Mouse (Mus musculus): ENCODE data around the gene Tspan31.
A peak's percentile ranks its signal among the peaks of the same experiment; 100 is the strongest.

Gene Tspan31

GRCm38 (mm10) chr10:127070190-127071121 is at the start of gene Tspan31:
Tspan31 (minus strand) TSS chr10:127070264.
- peak; percentile 95 to 96 for DNase-seq (ENCODE audit: low spot score in 2 of 2)

GRCm38 (mm10) chr10:127119229-127119628 is 49.2 kb upstream of the Tspan31 start:
- no peak for DNase-seq (ENCODE audit: low spot score in 2 of 2)

- no peak for DNase-seq (ENCODE audit: low spot score in 2 of 2)
Observed at GRCm38 (mm10) chr10:127118470-127118869, 48.4 kb upstream of the Tspan31 start.

GRCm38 (mm10) chr10:127115068-127115467 is 45.0 kb upstream of the Tspan31 start:
- no peak for DNase-seq (ENCODE audit: low spot score in 2 of 2)

DNA sequence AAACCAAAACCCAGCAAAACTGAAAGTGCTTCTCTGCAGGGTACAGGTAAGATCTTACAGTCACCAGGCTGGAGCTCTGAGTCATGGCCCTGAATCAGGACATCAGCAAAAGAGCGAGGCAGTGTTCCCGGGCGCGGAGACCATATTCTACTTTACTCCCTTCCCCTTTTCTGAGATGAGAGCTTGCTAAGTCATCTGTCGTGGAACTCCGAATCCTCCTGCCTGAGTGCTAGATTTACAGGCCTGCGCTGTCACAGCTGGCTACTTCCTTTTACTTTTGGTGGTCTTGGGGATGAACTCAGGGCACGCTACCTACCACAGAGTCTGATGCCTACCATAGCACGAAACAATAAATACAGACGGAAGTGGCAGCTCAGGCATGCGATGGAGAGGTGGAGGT is 44.3 kb upstream of the Tspan31 start:
- DNase-seq (ENCODE audit: low spot score in 2 of 2), result no peak

DNA sequence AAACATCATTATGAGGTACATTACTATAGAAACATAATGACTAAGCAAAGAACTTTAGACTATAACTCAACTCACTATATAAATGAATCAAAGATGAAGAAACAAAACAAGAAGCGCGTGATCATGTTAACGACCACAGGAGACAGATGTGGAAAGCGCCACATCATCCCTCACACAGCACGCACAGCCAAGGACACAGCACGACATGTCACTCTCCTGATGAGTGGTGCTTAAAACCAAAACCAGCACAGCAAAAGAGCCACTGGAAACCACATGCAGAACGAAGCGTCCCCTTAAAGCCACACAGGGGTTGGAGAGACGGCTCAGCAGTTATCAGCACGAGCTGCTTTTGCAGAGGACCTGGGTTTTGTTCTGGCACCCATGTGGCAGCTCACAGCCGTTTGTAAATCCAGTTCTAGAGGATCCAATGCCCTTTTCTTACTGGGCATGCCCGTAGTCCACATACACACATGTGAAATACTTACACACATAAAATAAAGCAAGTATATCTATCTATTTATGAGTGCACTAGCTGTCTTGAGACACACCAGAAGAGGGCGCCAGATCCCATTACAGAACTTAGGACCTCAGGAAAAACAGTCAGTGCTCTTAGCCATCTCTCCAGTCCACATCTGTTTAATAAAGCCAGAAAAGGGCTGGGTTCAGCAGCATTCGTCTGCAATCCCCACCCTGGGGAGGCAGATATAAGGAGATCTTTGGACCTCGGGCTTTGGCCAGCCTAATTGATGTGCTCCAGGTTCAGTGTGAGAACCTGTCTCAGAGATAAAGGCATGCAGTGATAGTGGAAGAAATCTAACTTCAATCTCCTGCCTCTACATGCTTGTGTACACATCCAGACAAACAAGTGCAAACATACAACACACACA is 41.2 kb upstream of the Tspan31 start:
- DNase-seq (ENCODE audit: low spot score in 2 of 2), result no peak

DNA sequence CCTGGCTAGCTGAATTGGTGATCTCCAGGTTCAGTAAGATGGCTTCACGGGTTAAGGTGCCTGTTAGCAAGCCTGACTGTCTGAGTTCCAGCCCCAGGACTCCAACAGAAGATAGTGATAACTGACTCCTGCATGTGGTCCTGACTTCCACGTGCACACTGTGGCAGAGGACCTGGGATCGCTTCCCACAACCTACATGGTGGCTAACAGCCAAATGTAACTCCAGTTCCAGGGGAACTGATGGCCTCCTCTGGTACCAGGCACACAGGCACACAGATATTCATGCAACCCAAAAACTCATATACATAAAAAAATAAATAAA is 38.2 kb upstream of the Tspan31 start:
- no peak for DNase-seq (ENCODE audit: low spot score in 2 of 2)

- DNase-seq (ENCODE audit: low spot score in 2 of 2), result no peak
Observed at GRCm38 (mm10) chr10:127107563-127108261, 37.6 kb upstream of the Tspan31 start.

DNA sequence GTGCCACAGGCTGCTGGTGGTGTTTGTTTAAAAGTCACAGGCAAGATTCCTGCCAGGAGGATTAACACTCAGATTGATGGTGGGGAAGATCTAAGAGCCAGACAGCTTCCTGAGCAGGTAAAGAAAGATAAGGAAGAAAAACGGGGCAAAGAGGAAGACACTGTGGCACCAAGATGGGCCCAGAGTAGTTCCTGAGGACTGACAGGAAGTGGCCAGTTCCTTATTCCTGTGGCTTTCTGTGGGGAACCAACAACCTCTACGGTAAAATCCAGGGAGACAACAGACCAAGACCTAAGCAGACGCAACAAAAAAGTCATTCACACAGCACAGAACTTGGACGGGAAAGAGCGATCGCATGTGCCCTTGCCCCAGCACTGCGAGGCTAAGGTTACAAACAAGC is 33.6 kb upstream of the Tspan31 start:
- DNase-seq (ENCODE audit: low spot score in 2 of 2), result no peak

DNA sequence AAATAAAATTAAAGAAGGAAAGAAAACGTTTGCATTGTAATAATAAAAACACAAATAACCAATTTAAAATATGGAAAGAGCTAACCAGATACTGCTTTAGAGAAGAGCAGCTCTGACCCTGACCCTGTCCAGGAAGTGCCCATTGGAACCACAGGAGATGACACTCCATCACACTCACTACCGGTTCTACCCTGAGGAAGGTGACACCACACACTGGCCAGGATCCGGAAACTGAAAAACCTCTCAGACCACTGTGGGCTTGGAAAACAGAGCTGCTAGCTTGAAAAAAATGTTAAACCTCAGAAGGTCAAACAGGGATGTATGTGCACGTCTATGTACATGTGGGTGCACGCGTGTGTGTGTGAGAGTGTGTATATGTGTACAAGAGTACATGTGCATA is 31.1 kb upstream of the Tspan31 start:
- no peak for DNase-seq (ENCODE audit: low spot score in 2 of 2)

- no peak for DNase-seq (ENCODE audit: low spot score in 2 of 2)
Observed at GRCm38 (mm10) chr10:127100414-127100813, 30.4 kb upstream of the Tspan31 start.

DNA sequence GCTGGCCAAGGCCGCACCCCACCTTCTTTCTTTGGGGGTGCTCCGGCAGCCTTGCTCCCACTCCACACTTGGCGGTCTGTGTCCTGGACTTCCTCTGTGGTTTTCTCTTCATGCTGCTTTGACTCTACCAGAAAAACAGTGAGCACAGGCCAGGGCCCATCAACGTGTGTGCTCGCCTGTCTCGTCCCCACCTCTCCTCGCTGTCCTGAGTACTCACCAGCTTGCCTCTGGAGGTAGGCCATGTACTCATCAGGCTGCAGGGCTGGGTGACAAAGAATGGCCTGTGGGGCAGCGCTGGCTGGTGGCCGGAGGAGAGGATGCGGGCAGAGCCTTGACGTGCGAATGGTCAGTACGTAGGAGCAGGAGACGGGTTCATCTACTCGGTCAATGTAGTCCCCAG is 29.8 kb upstream of the Tspan31 start:
- DNase-seq (ENCODE audit: low spot score in 2 of 2), result no peak

DNA sequence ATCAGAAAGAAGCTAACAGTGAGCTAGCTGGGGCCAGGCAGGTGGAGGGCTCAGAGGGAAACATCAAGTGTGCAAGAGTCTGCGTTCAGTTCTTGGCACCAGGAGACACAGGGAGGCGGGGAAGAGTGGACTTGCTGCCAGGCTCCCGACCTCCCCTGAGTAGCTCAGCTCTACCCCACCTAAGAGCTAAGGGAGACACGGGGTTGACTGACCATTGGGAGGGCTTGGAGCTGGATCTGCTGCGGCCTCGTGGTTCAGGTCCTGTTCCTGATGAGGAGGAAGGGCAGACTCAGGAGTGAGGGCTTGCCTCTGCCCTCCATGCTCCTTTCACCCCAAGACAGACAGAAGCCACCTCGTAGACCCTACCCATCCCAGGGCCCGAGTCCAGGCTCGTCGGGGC is 29.1 kb upstream of the Tspan31 start:
- no peak for DNase-seq (ENCODE audit: low spot score in 2 of 2)

DNA sequence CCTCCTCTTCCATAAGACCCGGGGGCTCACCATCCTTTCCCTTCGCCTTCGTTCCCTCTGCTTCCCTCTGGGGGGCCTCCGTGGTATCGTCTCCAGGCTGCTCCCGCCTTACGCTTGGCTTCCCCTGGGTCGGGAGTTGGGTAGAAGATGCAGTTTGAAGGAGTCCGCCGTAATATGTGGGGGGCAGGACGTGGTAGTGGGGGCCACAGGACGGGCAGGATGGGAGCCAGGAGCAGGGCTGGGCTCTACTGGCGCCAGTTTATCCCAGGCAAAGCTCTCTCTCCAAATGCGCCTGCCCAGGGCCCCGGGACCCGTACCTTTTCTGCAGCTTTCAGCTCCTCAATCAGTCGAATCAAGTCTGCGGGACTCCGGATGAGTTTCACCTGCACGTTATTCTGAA is 28.4 kb upstream of the Tspan31 start:
- no peak for DNase-seq (ENCODE audit: low spot score in 2 of 2)

GRCm38 (mm10) chr10:127094382-127094802 is 24.3 kb upstream of the Tspan31 start:
- DNase-seq (ENCODE audit: low spot score in 2 of 2), result no peak

DNA sequence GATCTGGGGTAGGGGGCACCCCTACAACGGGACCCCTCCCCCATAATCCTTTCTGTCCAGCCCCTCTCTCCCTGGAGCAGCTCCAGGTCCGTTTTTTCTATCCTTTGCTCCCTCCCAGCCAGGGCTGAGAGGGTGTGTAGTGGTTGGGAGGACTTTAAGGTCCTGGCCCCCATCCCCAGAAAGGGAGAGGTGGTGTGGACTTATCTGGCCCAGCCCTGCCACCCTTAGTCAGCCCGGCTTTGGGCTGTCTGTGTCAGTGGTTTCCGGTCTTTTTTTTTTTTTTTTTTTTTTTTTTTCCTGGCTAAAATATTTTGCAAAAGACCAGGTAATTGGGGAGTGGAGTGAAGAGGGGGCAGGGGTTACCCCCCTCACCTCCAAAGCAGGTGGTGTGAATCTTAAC is 22.7 kb upstream of the Tspan31 start:
- DNase-seq (ENCODE audit: low spot score in 2 of 2), result no peak

- no peak for DNase-seq (ENCODE audit: low spot score in 2 of 2)
Observed at GRCm38 (mm10) chr10:127091507-127092396, 21.7 kb upstream of the Tspan31 start.

GRCm38 (mm10) chr10:127090560-127091411 is 20.7 kb upstream of the Tspan31 start:
- DNase-seq (ENCODE audit: low spot score in 2 of 2), result no peak

GRCm38 (mm10) chr10:127085633-127086032 is 15.6 kb upstream of the Tspan31 start:
- DNase-seq (ENCODE audit: low spot score in 2 of 2), result no peak

DNA sequence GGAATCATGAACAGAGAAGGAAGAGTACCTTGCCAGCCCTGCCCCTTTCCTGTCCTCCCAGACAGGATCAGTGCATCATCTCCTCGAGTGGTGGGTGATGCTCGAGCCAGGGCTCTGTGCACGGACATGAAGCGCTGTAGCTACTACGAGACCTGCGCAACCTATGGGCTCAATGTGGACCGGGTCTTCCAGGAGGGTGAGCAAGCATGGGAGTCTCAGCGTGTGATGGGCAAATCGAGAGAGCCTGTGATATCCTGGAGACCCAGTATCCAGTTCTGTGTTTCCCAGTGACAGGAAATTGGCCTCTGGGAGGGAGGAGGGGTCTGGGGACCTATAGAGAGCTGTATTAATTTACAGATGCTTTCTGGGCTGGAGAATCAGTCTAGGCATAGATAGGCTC is 15.0 kb upstream of the Tspan31 start:
- DNase-seq (ENCODE audit: low spot score in 2 of 2), result no peak

Measured in heart, adult 9 months (tissue).